Mouse (Mus musculus) R1 (cell line): ENCODE measurements at regions not wholly inside any gene's neighbourhood (a gene's known extent, or its start where the extent isn't known, plus 50 kb on each side); places are given as distances from the start of the nearest gene placed in this dataset.

Experiments used
- DNase-seq: peaks from one replicate; pipeline ENCODE4 v3.0.0-alpha.2; 2018; ENCODE audit warnings: low read depth, low spot score

GRCm38 (mm10) chr12:9261662-9262061 lies 231.9 kb downstream of the Ttc32 start:
- no peak for DNase-seq

- DNase-seq: no peak
Measured at GRCm38 (mm10) chr12:9266221-9266620, 236.4 kb downstream of the Ttc32 start.

- no peak for DNase-seq
Measured at GRCm38 (mm10) chr12:9271484-9271883, 241.7 kb downstream of the Ttc32 start.

- DNase-seq: no peak
Measured at GRCm38 (mm10) chr12:9274181-9274580, 244.4 kb downstream of the Ttc32 start.

- DNase-seq: no peak
Measured at GRCm38 (mm10) chr12:9275697-9276096, 245.9 kb downstream of the Ttc32 start.

GRCm38 (mm10) chr12:9278735-9279134 lies 248.9 kb downstream of the Ttc32 start:
- DNase-seq: peak; percentile 80

GRCm38 (mm10) chr12:9279893-9280605 lies 250.3 kb downstream of the Ttc32 start:
- peak; percentile 31 for DNase-seq

GRCm38 (mm10) chr12:9287271-9287670 lies 257.5 kb downstream of the Ttc32 start:
- no peak for DNase-seq

GRCm38 (mm10) chr12:9292656-9293055 lies 262.9 kb downstream of the Ttc32 start:
- DNase-seq: no peak

- no peak for DNase-seq
Measured at GRCm38 (mm10) chr12:9295211-9295610, 265.4 kb downstream of the Ttc32 start.

GRCm38 (mm10) chr12:9298848-9299655 lies 269.3 kb downstream of the Ttc32 start:
- no peak for DNase-seq

GRCm38 (mm10) chr12:9304146-9304545 lies 265.8 kb upstream of the Osr1 start:
- no peak for DNase-seq

GRCm38 (mm10) chr12:9337891-9338672 lies 231.8 kb upstream of the Osr1 start:
- DNase-seq: no peak

- DNase-seq: no peak
Measured at GRCm38 (mm10) chr12:9338801-9339231, 231.1 kb upstream of the Osr1 start.

- no peak for DNase-seq
Measured at GRCm38 (mm10) chr12:9340769-9341168, 229.1 kb upstream of the Osr1 start.

GRCm38 (mm10) chr12:9345359-9345758 lies 224.6 kb upstream of the Osr1 start:
- DNase-seq: no peak

GRCm38 (mm10) chr12:9355512-9355911 lies 214.4 kb upstream of the Osr1 start:
- DNase-seq: no peak

GRCm38 (mm10) chr12:9357856-9358255 lies 212.1 kb upstream of the Osr1 start:
- DNase-seq: no peak

- peak; percentile 10 for DNase-seq
Measured at GRCm38 (mm10) chr12:9358872-9359271, 211.0 kb upstream of the Osr1 start.

GRCm38 (mm10) chr12:9365931-9366330 lies 204.0 kb upstream of the Osr1 start:
- DNase-seq: no peak

- no peak for DNase-seq
Measured at GRCm38 (mm10) chr12:9368682-9369081, 201.2 kb upstream of the Osr1 start.

GRCm38 (mm10) chr12:9401956-9402355 lies 168.0 kb upstream of the Osr1 start:
- DNase-seq: no peak
